Mouse (Mus musculus) hematopoietic stem cell, adult 5-6 weeks (primary cell): ENCODE measurements around the gene Cacna1c. TPM values are rescaled to one million over a fixed set of nuclear protein-coding genes. Genes with fewer than 3 reads are reported as not detected.

Source experiments
- ATAC-seq, 2 experiments: fragments of 125-278 bp in 1 of 2; replicated peaks in 1 of 2; 2 replicates each; pipeline ENCODE4 v1.8.0; 2016 to 2017; ENCODE audit warnings: inconsistent platforms in 2 of 2, mild to moderate bottlenecking in 2 of 2, moderate number of reproducible peaks in 2 of 2, low read depth in 1 of 2, moderate TSS enrichment in 1 of 2; ENCODE audit not compliant: low FRiP score in 2 of 2, poor library complexity in 2 of 2, severe bottlenecking in 2 of 2, insufficient read depth in 1 of 2, low TSS enrichment in 1 of 2
- total RNA-seq: library from RNA; stranded (forward); fragments of 172-1452, 232-1000 nt; gene quantifications from 2 replicates; pipeline ENCODE4 v1.2.3, GENCODE M21; 2017

Cacna1c gene
- total RNA-seq, 1 experiment from 2014 or later, result not detected

- ATAC-seq, result no peak
Observed at GRCm38 (mm10) chr6:118887032-118887431, 309.2 kb downstream of the Cacna1c start.

- ATAC-seq, result no peak
Observed at GRCm38 (mm10) chr6:118884961-118885360, 311.3 kb downstream of the Cacna1c start.

GRCm38 (mm10) chr6:118884073-118884551 lies 312.1 kb downstream of the Cacna1c start:
- no peak for ATAC-seq

- ATAC-seq, result no peak
Observed at GRCm38 (mm10) chr6:118876204-118876603, 320.0 kb downstream of the Cacna1c start.

- ATAC-seq, result no peak
Observed at GRCm38 (mm10) chr6:118870241-118870841, 325.9 kb downstream of the Cacna1c start.

- no peak for ATAC-seq
Observed at GRCm38 (mm10) chr6:118867384-118867783, 328.8 kb downstream of the Cacna1c start.

- no peak for ATAC-seq
Observed at GRCm38 (mm10) chr6:118866889-118867288, 329.3 kb downstream of the Cacna1c start.

GRCm38 (mm10) chr6:118865777-118866380 lies 330.3 kb downstream of the Cacna1c start:
- no peak for ATAC-seq

GRCm38 (mm10) chr6:118864696-118865620 lies 331.3 kb downstream of the Cacna1c start:
- no peak for ATAC-seq

- ATAC-seq, result no peak
Observed at GRCm38 (mm10) chr6:118862727-118863126, 333.5 kb downstream of the Cacna1c start.

GRCm38 (mm10) chr6:118862091-118862490 lies 334.1 kb downstream of the Cacna1c start:
- ATAC-seq, result no peak

- ATAC-seq, result no peak
Observed at GRCm38 (mm10) chr6:118858431-118858830, 337.8 kb downstream of the Cacna1c start.

- no peak for ATAC-seq
Observed at GRCm38 (mm10) chr6:118852131-118852530, 344.1 kb downstream of the Cacna1c start.

- ATAC-seq, result no peak
Observed at GRCm38 (mm10) chr6:118851086-118851485, 345.1 kb downstream of the Cacna1c start.

- ATAC-seq, result no peak
Observed at GRCm38 (mm10) chr6:118848640-118849039, 347.6 kb downstream of the Cacna1c start.

GRCm38 (mm10) chr6:118847751-118848150 lies 348.5 kb downstream of the Cacna1c start:
- no peak for ATAC-seq

GRCm38 (mm10) chr6:118845829-118846228 lies 350.4 kb downstream of the Cacna1c start:
- ATAC-seq, result peak in 1 of 2 experiments; percentile 37; a peak in 1 of 4 replicates

GRCm38 (mm10) chr6:118845180-118845579 lies 351.0 kb downstream of the Cacna1c start:
- ATAC-seq, result no peak
